Mouse (Mus musculus) myocyte (in vitro differentiated cells): Measurements from ENCODE around the gene Ccdc86.

ENCODE experiments used
- CEBPB ChIP-seq: IDR thresholded peaks from 2 replicates; pipeline ENCODE4 v1.6.1; 2011; ENCODE audit warnings: mild to moderate bottlenecking, moderate library complexity; ENCODE audit not compliant: poor library complexity, insufficient read depth, severe bottlenecking
- MAX ChIP-seq: IDR thresholded peaks from one replicate; pipeline ENCODE4 v1.6.1; 2011; ENCODE audit warnings: low read depth, mild to moderate bottlenecking, control low read depth
- POLR2A ChIP-seq: IDR thresholded peaks from one replicate; pipeline ENCODE4 v1.6.1; 2011; ENCODE audit warnings: low read depth, mild to moderate bottlenecking, control low read depth, moderate library complexity; ENCODE audit not compliant: insufficient read length
- SRF ChIP-seq: IDR thresholded peaks from one replicate; pipeline ENCODE4 v1.6.1; 2011; ENCODE audit warnings: low read depth; ENCODE audit not compliant: control insufficient read depth, insufficient read length
- TCF12 ChIP-seq: IDR thresholded peaks from one replicate; pipeline ENCODE4 v1.6.1; 2011; ENCODE audit warnings: mild to moderate bottlenecking, control low read depth; ENCODE audit not compliant: poor library complexity, insufficient read depth, severe bottlenecking
- USF1 ChIP-seq: IDR thresholded peaks from one replicate; pipeline ENCODE4 v1.6.1; 2011; ENCODE audit warnings: low read depth, mild to moderate bottlenecking, control low read depth, moderate library complexity

DNA sequence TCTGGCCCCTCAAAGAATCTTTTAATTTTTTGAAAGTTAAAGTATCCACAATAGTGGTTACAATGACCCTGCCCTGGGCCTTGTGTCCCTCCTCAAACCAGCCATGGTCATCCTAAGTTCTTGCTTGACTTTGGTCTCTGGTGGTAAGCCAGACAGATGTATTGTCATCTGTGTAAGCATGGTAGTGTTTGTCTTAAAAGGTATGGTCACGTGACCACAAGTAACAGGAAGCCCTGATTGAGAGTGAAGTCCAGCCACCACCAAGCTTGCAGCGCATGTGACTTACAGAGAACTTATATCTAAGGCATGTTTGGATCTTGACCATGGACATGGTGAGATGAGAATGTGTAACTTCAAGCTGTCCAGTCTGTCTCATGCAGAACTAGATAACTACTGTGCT, 26.1 kb upstream of the Ccdc86 start:
- TF ChIP-seq USF1 (peak; percentile 70), CEBPB (no peak), MAX (no peak), SRF (no peak), POLR2A (no peak), TCF12 (no peak)
